Mouse (Mus musculus): ENCODE results near the gene Matn4.

The Matn4 gene

GRCm38 (mm10) chr2:164436215-164436913 lies 31.4 kb upstream of the Matn4 start:
- no peak for DNase-seq (ENCODE audit: low spot score)

- no peak for DNase-seq (ENCODE audit: low spot score)
Observed at GRCm38 (mm10) chr2:164435216-164436090, 30.5 kb upstream of the Matn4 start.

GRCm38 (mm10) chr2:164434681-164435080 lies 29.7 kb upstream of the Matn4 start:
- DNase-seq (ENCODE audit: low spot score), result no peak

- DNase-seq (ENCODE audit: low spot score), result no peak
Observed at GRCm38 (mm10) chr2:164433278-164433895, 28.4 kb upstream of the Matn4 start.

GRCm38 (mm10) chr2:164432541-164433191 lies 27.7 kb upstream of the Matn4 start:
- DNase-seq (ENCODE audit: low spot score), result no peak

- DNase-seq (ENCODE audit: low spot score), result no peak
Observed at GRCm38 (mm10) chr2:164431676-164432465, 26.9 kb upstream of the Matn4 start.

- DNase-seq (ENCODE audit: low spot score), result no peak
Observed at GRCm38 (mm10) chr2:164430697-164431096, 25.7 kb upstream of the Matn4 start.

GRCm38 (mm10) chr2:164429881-164430615 lies 25.1 kb upstream of the Matn4 start:
- DNase-seq (ENCODE audit: low spot score), result no peak

GRCm38 (mm10) chr2:164428451-164428850 lies 23.5 kb upstream of the Matn4 start:
- no peak for DNase-seq (ENCODE audit: low spot score)

GRCm38 (mm10) chr2:164426952-164427351 lies 22.0 kb upstream of the Matn4 start:
- DNase-seq (ENCODE audit: low spot score), result no peak

GRCm38 (mm10) chr2:164426121-164426520 lies 21.2 kb upstream of the Matn4 start:
- no peak for DNase-seq (ENCODE audit: low spot score)

- no peak for DNase-seq (ENCODE audit: low spot score)
Observed at GRCm38 (mm10) chr2:164425401-164425800, 20.4 kb upstream of the Matn4 start.

- DNase-seq (ENCODE audit: low spot score), result no peak
Observed at GRCm38 (mm10) chr2:164424406-164424805, 19.4 kb upstream of the Matn4 start.

GRCm38 (mm10) chr2:164423464-164423863 lies 18.5 kb upstream of the Matn4 start:
- DNase-seq (ENCODE audit: low spot score), result no peak

- DNase-seq (ENCODE audit: low spot score), result no peak
Observed at GRCm38 (mm10) chr2:164422675-164423393, 17.9 kb upstream of the Matn4 start.

GRCm38 (mm10) chr2:164421979-164422378 lies 17.0 kb upstream of the Matn4 start:
- no peak for DNase-seq (ENCODE audit: low spot score)

- no peak for DNase-seq (ENCODE audit: low spot score)
Observed at GRCm38 (mm10) chr2:164421306-164421705, 16.3 kb upstream of the Matn4 start.

GRCm38 (mm10) chr2:164419489-164419888 lies 14.5 kb upstream of the Matn4 start:
- DNase-seq (ENCODE audit: low spot score), result no peak

GRCm38 (mm10) chr2:164418308-164418875 lies 13.4 kb upstream of the Matn4 start:
- DNase-seq (ENCODE audit: low spot score), result no peak

- DNase-seq (ENCODE audit: low spot score), result no peak
Observed at GRCm38 (mm10) chr2:164417198-164417597, 12.2 kb upstream of the Matn4 start.
